Mouse (Mus musculus) urinary bladder, adult 18-20 months (tissue): Measurements from ENCODE around the gene Vkorc1.

Source experiments
- DNase-seq, 2 experiments: peaks; one replicate each; pipeline ENCODE4 v3.0.0; 2022; ENCODE audit warnings: low spot score in 2 of 2, mixed read lengths in 2 of 2

Vkorc1 gene

DNA sequence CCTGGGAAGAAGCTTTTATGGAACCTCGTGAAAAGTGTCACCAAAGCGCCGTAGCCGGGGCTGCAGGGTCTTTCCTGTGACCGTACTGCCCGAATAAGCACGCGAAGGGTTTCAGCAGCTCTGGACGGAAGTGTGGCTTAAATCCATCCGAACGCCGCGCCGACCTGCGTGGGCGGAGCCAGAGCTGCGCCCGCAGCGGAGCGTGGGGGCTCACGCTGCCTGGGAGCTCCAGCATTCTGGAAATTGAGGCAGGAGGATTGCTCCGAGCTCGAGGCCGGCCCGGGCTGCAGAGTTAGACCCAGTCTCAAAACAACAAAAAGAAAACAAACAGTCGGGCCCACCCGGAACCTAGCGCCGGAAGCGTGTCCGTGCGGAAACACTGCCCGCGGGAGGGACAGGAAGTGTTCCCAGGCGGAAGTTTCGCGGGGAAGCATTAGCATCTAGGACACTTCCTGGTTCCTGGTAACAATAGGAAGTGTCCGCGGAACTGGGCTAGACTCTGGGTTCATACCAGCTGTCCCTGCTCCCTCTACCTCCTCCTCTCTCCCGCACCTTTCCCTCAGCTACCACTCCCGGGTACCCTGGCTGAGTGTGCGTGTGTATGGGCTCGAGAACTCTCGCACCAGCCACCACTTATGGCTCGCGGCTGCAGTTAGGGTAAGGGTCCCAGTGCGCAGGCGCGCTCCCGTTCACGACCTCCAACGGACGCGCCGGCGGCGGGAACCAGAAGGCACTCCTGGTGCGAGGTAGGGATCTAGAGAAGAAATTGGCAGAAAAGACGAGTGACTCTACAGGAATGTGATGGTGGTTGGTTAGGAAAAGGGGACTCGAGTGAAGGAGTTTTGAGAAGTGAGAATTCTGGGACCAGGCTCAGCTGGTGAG is 18.7 kb downstream of the Vkorc1 start, which contains the start of gene Zfp668:
Gene Zfp668 (minus strand): TSS at position 362 of the 882 bp plus-strand sequence.
- peak; percentile 83 to 87 for DNase-seq

DNA sequence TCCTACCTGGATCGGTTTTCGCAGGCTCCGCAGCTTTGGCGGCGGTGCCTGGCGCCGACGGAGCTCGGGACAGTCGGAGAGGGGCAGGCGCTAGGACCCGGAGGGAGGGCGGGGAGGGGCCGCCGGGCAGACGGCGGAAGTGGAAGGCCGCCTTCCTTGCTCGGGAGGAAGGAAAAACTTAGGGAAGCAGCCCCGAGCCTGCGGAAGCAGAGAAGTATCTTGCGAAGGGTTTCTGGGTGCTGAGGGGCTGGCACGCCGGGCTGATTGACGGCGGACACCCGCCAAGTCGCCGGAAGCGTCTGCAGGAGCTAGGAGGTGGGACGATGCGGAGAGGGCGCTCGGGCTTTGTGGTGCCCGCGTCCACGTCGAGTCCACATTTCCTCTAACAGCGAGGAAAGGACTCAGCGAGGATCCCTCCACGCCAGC is 19.4 kb downstream of the Vkorc1 start, which contains the start of gene Zfp646:
Gene Zfp646 (plus strand): TSS at position 181 of the 426 bp plus-strand sequence.
- DNase-seq = peak; percentile 64 to 79

DNA sequence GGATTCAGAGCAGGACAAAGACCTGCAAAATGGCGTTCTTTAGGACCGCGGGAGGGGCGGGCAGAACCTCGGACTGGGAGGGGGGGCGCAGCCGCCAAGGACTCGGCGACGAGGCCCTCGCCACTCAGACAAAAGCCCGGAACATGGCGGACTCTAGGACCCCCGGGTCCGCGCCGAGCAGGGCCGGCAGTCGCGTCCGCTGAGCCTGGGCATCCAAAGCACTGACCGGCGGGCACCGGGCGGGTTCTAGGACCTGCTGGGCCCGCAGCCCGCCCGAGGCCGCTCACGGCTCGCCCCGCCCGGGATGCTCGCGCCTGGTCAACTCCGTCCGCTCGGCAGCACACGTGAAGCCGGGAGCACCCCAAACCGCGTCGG is 19.8 kb downstream of the Vkorc1 start:
- DNase-seq = peak; percentile 85 to 87

DNA sequence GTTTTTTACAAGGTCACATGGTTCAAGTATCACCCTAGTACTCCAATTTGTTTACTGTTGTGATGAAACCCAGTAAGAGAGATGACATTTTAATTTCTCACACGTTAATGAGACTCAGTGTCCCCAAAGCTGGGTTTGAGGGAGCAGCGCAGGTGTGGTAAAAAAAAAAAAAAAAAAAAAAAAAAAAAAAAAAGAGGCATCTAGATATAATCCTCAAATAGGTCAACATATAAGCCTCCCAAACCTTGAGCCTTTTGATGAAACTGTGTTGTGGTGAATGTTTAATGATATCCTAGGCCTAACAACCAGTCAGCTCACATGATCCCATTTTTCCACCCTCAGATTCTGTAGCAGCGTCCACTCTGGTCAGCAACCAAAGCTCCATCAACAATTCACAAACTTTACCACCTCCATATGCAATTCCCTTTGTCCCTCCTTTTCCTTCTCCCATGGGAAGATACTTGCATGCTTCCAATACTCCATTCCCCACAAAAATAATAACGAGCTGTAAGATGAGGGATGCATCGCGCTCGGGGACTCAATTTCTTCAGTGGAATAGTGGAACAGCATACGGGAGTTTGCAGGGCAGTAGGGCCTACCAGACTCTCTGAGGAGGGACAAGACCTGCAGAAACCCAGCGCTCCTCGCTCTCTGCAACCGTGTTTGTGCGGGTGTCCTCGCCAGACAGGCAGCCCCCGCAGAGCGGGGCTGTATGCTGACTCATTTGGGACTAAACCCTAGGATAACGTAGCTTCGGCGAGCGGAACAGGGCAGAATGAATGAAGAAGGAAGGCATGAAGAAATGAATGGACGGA is 20.4 kb downstream of the Vkorc1 start:
- no peak for DNase-seq

DNA sequence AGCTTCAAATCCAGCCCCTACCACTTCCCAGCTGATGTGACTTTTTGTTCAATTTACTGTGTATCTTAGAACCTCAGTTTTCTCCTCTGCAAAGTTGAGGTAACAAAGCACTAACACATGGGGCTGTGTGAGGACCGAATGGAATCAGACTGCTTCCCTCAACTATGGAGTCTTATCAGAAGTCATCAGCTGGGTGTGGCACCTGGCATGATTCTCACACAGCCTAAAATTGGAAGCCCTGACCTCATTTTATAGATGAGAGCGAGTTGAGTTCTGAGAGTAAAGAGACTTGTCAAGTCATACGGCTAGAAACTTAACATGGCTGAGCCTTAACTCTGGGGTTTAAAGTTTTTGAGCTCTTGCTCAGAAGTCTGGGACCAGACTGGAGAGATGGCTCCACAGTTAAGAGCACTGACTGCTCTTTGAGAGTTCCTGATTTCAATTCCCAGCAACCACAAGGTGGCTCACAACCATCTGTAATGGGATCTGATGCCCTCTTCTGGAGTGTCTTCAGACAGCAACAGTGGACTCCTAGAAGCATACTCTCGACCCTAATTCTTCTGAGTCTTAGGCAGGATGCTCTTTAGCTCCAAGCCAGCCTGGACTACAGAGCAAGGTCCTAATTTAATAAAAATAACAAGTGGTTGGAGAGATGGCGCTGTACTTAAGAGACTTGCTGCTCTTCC is 25.1 kb downstream of the Vkorc1 start:
- no peak for DNase-seq

DNA sequence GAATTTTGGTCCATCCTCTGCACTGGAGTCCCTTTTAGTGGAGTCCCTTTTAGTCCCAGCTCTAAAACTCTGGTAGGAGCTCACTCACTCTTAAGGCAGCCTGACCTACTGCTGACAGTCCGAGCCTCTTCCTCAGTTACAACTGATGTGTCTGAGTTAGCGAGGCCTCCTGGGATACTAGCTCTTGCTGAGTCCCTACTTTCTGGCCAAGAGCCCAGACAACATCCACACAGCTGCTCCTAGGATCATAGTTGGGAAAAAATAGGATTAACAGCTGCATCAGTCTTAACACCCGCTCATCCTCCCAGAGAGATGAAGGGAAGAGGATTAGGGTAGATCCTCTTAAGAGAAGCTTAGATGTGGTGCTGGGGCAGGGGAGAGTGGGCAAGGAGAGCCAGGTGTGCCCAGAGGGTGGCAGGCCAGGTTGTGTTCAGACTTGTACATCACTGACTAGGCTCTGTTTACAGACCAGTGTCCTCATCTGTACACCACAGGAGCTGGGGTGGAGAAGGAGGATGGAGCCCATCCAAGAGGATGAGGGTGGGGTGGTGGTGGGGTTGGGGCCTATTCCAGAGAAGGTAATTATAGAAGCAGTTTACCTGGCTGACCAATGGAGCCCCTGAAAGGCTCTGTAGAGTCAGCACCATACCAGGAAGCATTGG is 26.1 kb downstream of the Vkorc1 start:
- no peak for DNase-seq

DNA sequence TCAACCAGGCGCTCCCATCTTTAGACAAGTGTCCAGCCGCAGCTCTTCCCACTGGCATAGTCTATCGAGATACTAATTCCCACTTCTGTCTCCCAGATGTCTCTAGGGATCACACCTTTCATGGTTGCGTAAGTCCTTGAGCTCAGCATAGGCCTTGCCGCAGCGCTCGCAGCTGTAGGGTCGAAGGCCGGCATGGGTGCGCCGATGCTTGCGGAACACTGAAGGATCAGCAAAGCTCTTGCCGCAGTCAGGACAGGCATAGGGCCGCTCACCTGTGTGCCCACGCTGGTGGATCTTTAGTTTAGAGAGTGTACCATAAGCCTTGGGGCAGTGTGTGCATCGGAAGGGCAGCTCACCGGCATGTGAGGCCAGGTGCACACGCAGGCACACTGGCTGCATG is 27.8 kb downstream of the Vkorc1 start:
- DNase-seq = no peak

DNA sequence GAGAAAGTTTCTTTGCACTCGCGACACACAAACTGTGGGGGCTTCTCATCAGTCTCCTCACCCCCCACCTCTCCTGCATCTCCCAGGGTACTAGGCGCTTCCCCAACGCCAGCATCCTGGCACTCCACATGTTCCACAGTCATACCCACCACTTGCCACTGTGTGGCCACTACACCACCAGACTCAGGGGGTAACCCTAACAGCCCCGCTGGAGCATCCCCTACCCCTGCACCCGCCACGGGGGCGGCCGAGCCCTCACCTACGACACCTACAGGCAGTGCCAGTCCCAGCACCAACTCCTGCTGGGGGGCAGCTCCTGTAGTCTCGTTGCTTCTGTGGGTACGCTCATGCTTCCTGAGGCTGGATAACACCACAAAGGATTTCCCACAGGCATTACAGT is 29.0 kb downstream of the Vkorc1 start:
- no peak for DNase-seq

DNA sequence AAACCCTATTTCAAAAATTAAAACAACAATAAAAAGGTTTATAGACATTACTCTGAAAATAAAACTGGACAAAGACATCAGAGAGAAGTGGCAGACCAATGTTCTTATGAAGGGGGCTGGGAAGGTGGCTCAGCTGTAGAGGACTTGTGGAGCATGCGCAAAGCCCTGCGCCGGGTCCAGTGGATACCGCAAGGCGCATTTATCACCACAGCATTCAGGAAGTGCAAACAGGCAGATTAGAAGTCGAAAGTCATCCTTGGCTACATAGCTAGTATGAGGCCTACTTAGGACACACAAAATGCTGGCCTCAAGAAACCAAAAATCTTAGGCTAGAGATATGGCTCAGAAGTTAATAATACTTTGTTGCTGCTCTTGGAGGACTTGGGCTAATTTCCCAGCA is 37.2 kb downstream of the Vkorc1 start:
- no peak for DNase-seq

DNA sequence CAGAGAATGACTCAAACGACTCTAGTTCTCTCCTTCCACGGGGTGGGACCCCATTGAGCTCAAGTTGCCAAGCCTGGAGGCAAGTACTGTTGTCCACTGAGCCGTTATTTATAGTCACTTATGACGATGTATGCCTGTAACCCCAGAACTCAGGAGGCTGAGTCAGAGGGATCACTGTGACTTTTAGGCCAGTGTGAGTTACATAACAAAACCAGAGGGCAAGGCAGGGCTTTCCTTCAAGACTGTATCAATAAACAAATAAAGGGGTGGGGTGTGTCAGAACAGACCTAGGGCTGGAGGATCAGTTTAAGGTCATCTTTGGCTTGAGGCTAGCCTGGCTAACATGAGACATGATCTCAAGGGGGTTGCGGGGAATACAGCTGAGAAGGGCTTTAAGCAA is 44.5 kb downstream of the Vkorc1 start:
- peak in 1 of 2 experiments; percentile 27 for DNase-seq

DNA sequence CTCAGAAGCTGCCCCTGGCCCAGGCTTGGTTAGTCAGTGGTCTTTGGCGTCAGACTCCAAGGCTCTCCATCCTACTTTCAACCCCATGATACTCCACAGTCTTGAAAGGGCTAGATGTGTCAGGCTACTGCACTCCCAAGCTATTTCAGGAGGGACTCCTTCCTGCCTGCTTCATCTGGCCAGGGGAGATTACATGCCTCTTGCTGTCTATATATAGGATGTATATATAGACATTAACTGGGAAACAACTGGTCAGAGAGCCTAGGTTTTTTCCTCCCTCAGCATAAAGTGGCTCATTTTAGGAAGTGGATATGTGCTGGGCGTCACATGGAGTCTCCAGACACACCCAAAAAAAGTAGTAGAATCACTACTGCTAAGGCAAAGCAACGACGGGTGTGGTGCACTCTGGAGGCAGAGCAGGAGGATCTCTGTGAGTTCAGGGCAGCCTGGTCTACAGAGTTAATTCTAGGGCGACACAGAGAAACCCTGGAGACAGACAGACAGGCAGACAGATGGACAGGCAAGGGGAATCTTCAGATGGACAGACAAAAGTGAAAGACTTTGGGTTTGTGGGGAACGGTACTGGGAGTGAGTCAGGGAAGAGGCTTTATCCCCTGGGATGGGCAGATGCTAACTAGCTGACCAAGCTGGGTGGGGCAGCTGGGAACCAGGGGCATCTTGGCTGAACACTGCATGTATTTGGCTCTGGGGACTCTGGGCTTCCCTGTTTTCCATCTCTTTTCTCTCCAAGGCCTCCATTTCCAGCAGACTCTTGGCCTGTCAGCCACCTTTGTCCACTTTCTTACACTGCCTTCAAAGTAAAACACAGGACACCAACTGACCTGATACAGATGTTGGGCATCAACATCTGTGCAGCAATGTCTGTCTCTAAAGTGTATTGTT is 45.2 kb downstream of the Vkorc1 start:
- no peak for DNase-seq
